In genomic region chr9:100506652-100507051, GRCm38 (mm10) we compare ENCODE assay signal across 9 mouse cellular contexts. TPM values are rescaled to one million over a fixed set of nuclear protein-coding genes. Genes with fewer than 3 reads are reported as not detected.
DNase-seq lines count a peak whose midpoint lies in the region; ATAC-seq and TF ChIP-seq lines count a peak whose summit lies in the region.
"Had no signal": no experiment of that assay in that cellular context is flagged by ENCODE, and none has a peak within 500 bp of the region (broad histone marks: within the 10 kb centered on the region; RNA-seq: fewer than 3 reads in every experiment).

No protein-coding gene starts in this region.

- no peaks in the 10 kb centered on the region for H3K27me3 ChIP-seq in kidney, embryonic 16.5 days (ENCODE audit: insufficient read depth, low read length)
- H3K27me3 ChIP-seq in kidney, postnatal 0 days (ENCODE audit: insufficient read depth, low read length): no peaks in the 10 kb centered on the region
- H3K27me3 ChIP-seq in forebrain, embryonic 11.5 days (ENCODE audit: control insufficient read depth, insufficient read depth, low read length): no peaks in the 10 kb centered on the region
- H3K27me3 ChIP-seq: CH12.LX had no signal

- TF ChIP-seq CTCF in kidney, postnatal 0 days (IDR thresholded peaks at IDR 0.05; ENCODE audit: low read depth): no peak

- no peak for ATAC-seq in kidney, embryonic 16.5 days (ENCODE audit: low FRiP score, low TSS enrichment)
- no peak for ATAC-seq in kidney, postnatal 0 days (replicated peaks; ENCODE audit: low FRiP score, low read depth)
- ATAC-seq in CD4-positive, CD25-positive, alpha-beta regulatory T cell, adult 4 months: no peak
- no peak for ATAC-seq in forebrain, embryonic 11.5 days (replicated peaks; ENCODE audit: low FRiP score)
- no peak for ATAC-seq in megakaryocyte progenitor cell, adult 5-6 weeks (replicated peaks; ENCODE audit: poor library complexity)

- H3K4me2 ChIP-seq in kidney, embryonic 16.5 days (replicated peaks; ENCODE audit: low read depth, low read length): no peak overlapping the region
- no peak overlapping the region for H3K4me2 ChIP-seq in kidney, postnatal 0 days (ENCODE audit: low read length)
- no peak overlapping the region for H3K4me2 ChIP-seq in forebrain, embryonic 11.5 days (ENCODE audit: low read depth, low read length, severe bottlenecking)

- peaks cover 5% of the 10 kb centered on the region; the same call in 1 of the 2 replicates for H3K36me3 ChIP-seq in kidney, embryonic 16.5 days (ENCODE audit: insufficient read depth, low read length)
- H3K36me3 ChIP-seq in kidney, postnatal 0 days (ENCODE audit: insufficient read depth, low read length): no peaks in the 10 kb centered on the region
- H3K36me3 ChIP-seq in forebrain, embryonic 11.5 days (ENCODE audit: control insufficient read depth, insufficient read depth, low read length): no peaks in the 10 kb centered on the region

- intact Hi-C loops in gastrocnemius, postnatal 14 days (cut with DNase I; ENCODE audit: low total_unique reads): no loop called here

- no peaks in the 10 kb centered on the region for H3K9me3 ChIP-seq in kidney, embryonic 16.5 days (ENCODE audit: low read length)
- no peaks in the 10 kb centered on the region for H3K9me3 ChIP-seq in kidney, postnatal 0 days (replicated peaks; ENCODE audit: low read length)
- H3K9me3 ChIP-seq in forebrain, embryonic 11.5 days (ENCODE audit: control insufficient read depth, low read length): no peaks in the 10 kb centered on the region

- no peak overlapping the region for H3K4me3 ChIP-seq in kidney, embryonic 16.5 days (ENCODE audit: low read length)
- H3K4me3 ChIP-seq in kidney, postnatal 0 days (replicated peaks; ENCODE audit: low read depth, low read length): no peak overlapping the region
- no peak overlapping the region for H3K4me3 ChIP-seq in forebrain, embryonic 11.5 days (ENCODE audit: low read depth, low read length)

- no peak overlapping the region for H3K9ac ChIP-seq in kidney, embryonic 16.5 days (replicated peaks; ENCODE audit: low read length)
- no peak overlapping the region for H3K9ac ChIP-seq in kidney, postnatal 0 days (ENCODE audit: low read depth, low read length)
- H3K9ac ChIP-seq in forebrain, embryonic 11.5 days (ENCODE audit: low read length): no peak overlapping the region

- DNase-seq in kidney, adult 18-20 months: peak; percentile 54
- DNase-seq in gastrocnemius, postnatal 14 days: peak; percentile 64
- DNase-seq in kidney, postnatal 0 days (ENCODE audit: low spot score): peak; percentile 38
- DNase-seq in ovary, adult 18-20 months (ENCODE audit: low spot score): peak; percentile 14
- DNase-seq in forebrain, embryonic 11.5 days (ENCODE audit: low spot score): no peak

- H3K27ac ChIP-seq in kidney, embryonic 16.5 days (ENCODE audit: low read length): no peak overlapping the region
- no peak overlapping the region for H3K27ac ChIP-seq in kidney, postnatal 0 days
- H3K27ac ChIP-seq in forebrain, embryonic 11.5 days (ENCODE audit: low read depth, low read length): no peak overlapping the region

- WGBS in kidney, embryonic 16.5 days: 36% methylated on average over 2 of the region's 2 CpGs
- 22% methylated on average over 2 of the region's 2 CpGs for WGBS in kidney, postnatal 0 days
- 87% methylated on average over 2 of the region's 2 CpGs for WGBS in forebrain, embryonic 11.5 days

- peaks cover 6% of the 10 kb centered on the region; the same call in 1 of the 2 replicates for H3K4me1 ChIP-seq in kidney, embryonic 16.5 days (ENCODE audit: insufficient read depth, low read length)
- H3K4me1 ChIP-seq in kidney, postnatal 0 days (replicated peaks; ENCODE audit: insufficient read depth, low read length): no peaks in the 10 kb centered on the region
- H3K4me1 ChIP-seq in forebrain, embryonic 11.5 days (replicated peaks; ENCODE audit: control insufficient read depth, insufficient read depth, low read length): no peaks in the 10 kb centered on the region

RNA-seq across cellular contexts. Expression of gene Il20rb, which starts 20.1 kb away (rescaled TPM):
- 0.75 and 1.1 TPM in 2 replicates for polyA plus RNA-seq in kidney, embryonic 16.5 days (2015; fragmentation: Nextera tagmentation; extraction: Ambion mirVana)
- 1 to 10 TPM; 1.5 to 1.7 TPM for total RNA-seq in gastrocnemius, postnatal 14 days (2021)
- polyA plus RNA-seq in kidney, postnatal 0 days (2015; fragmentation: Nextera tagmentation; extraction: Ambion mirVana): 1.4 and 1.7 TPM in 2 replicates
- 1 to 10 TPM; 1.0 to 2.7 TPM for polyA plus RNA-seq in CD4-positive, CD25-positive, alpha-beta regulatory T cell, adult 4 months (2017; shearing (Covaris generic))
- 1.0 and 1.3 TPM in 2 replicates for polyA plus RNA-seq in forebrain, embryonic 11.5 days (2014; fragmentation: Nextera tagmentation; extraction: Ambion mirVana)
- total RNA-seq in megakaryocyte progenitor cell, adult 5-6 weeks (2015): 0.94 and 1.1 TPM in 2 replicates
- 1.7 TPM in 2 replicates for total RNA-seq in megakaryocyte progenitor cell, adult 5-6 weeks (2017)

RNA-seq across cellular contexts. Expression of gene Nck1, which starts 39.3 kb away (rescaled TPM):
- polyA plus RNA-seq in kidney, embryonic 16.5 days (2015; fragmentation: Nextera tagmentation; extraction: Ambion mirVana): 79.2 and 81.6 TPM in 2 replicates
- total RNA-seq in gastrocnemius, postnatal 14 days (2021): 10 to 100 TPM; 29.3 to 33.0 TPM
- polyA plus RNA-seq in kidney, postnatal 0 days (2015; fragmentation: Nextera tagmentation; extraction: Ambion mirVana): 70.3 and 75.8 TPM in 2 replicates
- polyA plus RNA-seq in CD4-positive, CD25-positive, alpha-beta regulatory T cell, adult 4 months (2017; shearing (Covaris generic)): 10 to 100 TPM; 67.2 to 87.4 TPM
- polyA plus RNA-seq in forebrain, embryonic 11.5 days (2014; fragmentation: Nextera tagmentation; extraction: Ambion mirVana): 64.2 and 74.7 TPM in 2 replicates
- 46.4 and 46.7 TPM in 2 replicates for total RNA-seq in megakaryocyte progenitor cell, adult 5-6 weeks (2015)
- 54.4 and 56.5 TPM in 2 replicates for total RNA-seq in megakaryocyte progenitor cell, adult 5-6 weeks (2017)
